Mouse (Mus musculus) small intestine, adult 2 months (tissue): ENCODE results near the gene Srek1ip1. TPM values are rescaled to one million over a fixed set of nuclear protein-coding genes. Genes with fewer than 3 reads are reported as not detected.

Source experiments
- H3K27ac ChIP-seq: fragments of 200-500 bp; 2 replicates; pipeline ENCODE4 v1.5.1; 2012; ENCODE audit warnings: low read depth, low read length, control low read depth, inconsistent platforms; ENCODE audit not compliant: insufficient read depth
- H3K27me3 ChIP-seq: fragments of 200-500 bp; 2 replicates; pipeline ENCODE4 v1.6.1; 2012; ENCODE audit warnings: mild to moderate bottlenecking, moderate library complexity, low read length, inconsistent platforms; ENCODE audit not compliant: control insufficient read depth, insufficient read depth
- H3K36me3 ChIP-seq: fragments of 200-500 bp; 2 replicates; pipeline ENCODE4 v1.6.1; 2012; ENCODE audit warnings: mild to moderate bottlenecking, low read length, control low read depth, inconsistent platforms; ENCODE audit not compliant: control insufficient read depth, insufficient read depth
- H3K4me1 ChIP-seq: fragments of 200-500 bp; 2 replicates; pipeline ENCODE4 v1.6.1; 2012; ENCODE audit warnings: low read length, inconsistent platforms, mixed read lengths; ENCODE audit not compliant: control insufficient read depth, insufficient read depth, insufficient read length
- H3K4me3 ChIP-seq: fragments of 200-500 bp; 2 replicates; pipeline ENCODE4 v1.5.1; 2012; ENCODE audit warnings: low read depth, mild to moderate bottlenecking, control low read depth, inconsistent platforms, low read length, moderate library complexity
- CTCF ChIP-seq: fragments of 200-500 bp; IDR thresholded peaks from 2 replicates; pipeline ENCODE4 v1.5.1; 2012; ENCODE audit warnings: low read depth, mild to moderate bottlenecking, control low read depth, inconsistent platforms, low read length, moderate library complexity, mixed read lengths; ENCODE audit not compliant: insufficient replicate concordance, insufficient read length; ENCODE audit errors: extremely low read depth
- POLR2A ChIP-seq: fragments of 200-500 bp; IDR thresholded peaks from 2 replicates; pipeline ENCODE4 v1.6.1; 2012; ENCODE audit warnings: low read depth, mild to moderate bottlenecking, control low read depth, inconsistent platforms, low read length, moderate library complexity
- WGBS: fragments of 180-500 bp; shearing (Covaris S2); methylation state at CpG from one replicate; pipeline ENCODE4 v1.1.7; 2018; 5-methylcytosine and 5-hydroxymethylcytosine counted together
- polyA plus RNA-seq: library from polyadenylated mRNA; depleted of rRNA; stranded (reverse); fragments of >200 nt; gene quantifications from 2 replicates; pipeline ENCODE4 v1.2.3, GENCODE M21; 2012

The Srek1ip1 gene
- polyA plus RNA-seq, 1 experiment = 4.0 TPM

GRCm38 (mm10) chr13:104816635-104817571 is 24.6 kb downstream of the Srek1ip1 start, which contains the start of gene Cwc27:
TSS of gene Cwc27 (minus strand) at chr13:104817142.
- H3K4me3 ChIP-seq = peak within 1 kb of the TSS; percentile 96
- H3K4me1 ChIP-seq = no peaks in the 10 kb centered on the region; the same call in 1 of the 2 replicates
- TF ChIP-seq POLR2A = peak; percentile 44; the same call in 1 of the 2 replicates
- no peak for TF ChIP-seq CTCF
- under 1% methylated on average over 50 of the region's 50 CpGs for WGBS
- H3K27me3 ChIP-seq = no peaks in the 10 kb centered on the region
- H3K27ac ChIP-seq = peak within 1 kb of the TSS; percentile 78
- H3K36me3 ChIP-seq = no peaks in the 10 kb centered on the region

GRCm38 (mm10) chr13:104817696-104818095 is 25.4 kb downstream of the Srek1ip1 start:
- H3K27ac ChIP-seq = peak overlapping the region; percentile 78
- 10% methylated on average over 12 of the region's 12 CpGs for WGBS
- no peaks in the 10 kb centered on the region for H3K27me3 ChIP-seq
- H3K4me1 ChIP-seq = no peaks in the 10 kb centered on the region; the same call in 1 of the 2 replicates
- no peaks in the 10 kb centered on the region for H3K36me3 ChIP-seq
- peak overlapping the region; percentile 41 for H3K4me3 ChIP-seq
- TF ChIP-seq POLR2A (no peak), CTCF (no peak)

GRCm38 (mm10) chr13:104821192-104821591 is 28.9 kb downstream of the Srek1ip1 start:
- Histone ChIP-seq H3K27me3 (no peaks in the 10 kb centered on the region), H3K4me3 (no peak overlapping the region), H3K27ac (no peak overlapping the region), H3K4me1 (no peaks in the 10 kb centered on the region; the same call in 1 of the 2 replicates), H3K36me3 (no peaks in the 10 kb centered on the region)
- no peak for TF ChIP-seq POLR2A
- TF ChIP-seq CTCF = no peak

GRCm38 (mm10) chr13:104821908-104822307 is 29.6 kb downstream of the Srek1ip1 start:
- no peak for TF ChIP-seq POLR2A
- TF ChIP-seq CTCF = no peak
- WGBS = 95% methylated on average over 1 of the region's 1 CpGs

GRCm38 (mm10) chr13:104822411-104822838 is 30.1 kb downstream of the Srek1ip1 start:
- 60% methylated on average over 8 of the region's 8 CpGs for WGBS
- H3K4me1 ChIP-seq = no peaks in the 10 kb centered on the region; the same call in 1 of the 2 replicates
- H3K4me3 ChIP-seq = no peak overlapping the region
- H3K36me3 ChIP-seq = peaks cover 5% of the 10 kb centered on the region
- TF ChIP-seq CTCF (no peak), POLR2A (no peak)
- H3K27ac ChIP-seq = no peak overlapping the region
- H3K27me3 ChIP-seq = no peaks in the 10 kb centered on the region

More at GRCm38 (mm10) chr13:104821908-104822307, 29.6 kb downstream of the Srek1ip1 start:
- H3K36me3 ChIP-seq = peaks cover under 1% of the 10 kb centered on the region; the same call in 1 of the 2 replicates
- no peaks in the 10 kb centered on the region for H3K27me3 ChIP-seq
- H3K4me1 ChIP-seq = no peaks in the 10 kb centered on the region; the same call in 1 of the 2 replicates
- H3K4me3 ChIP-seq = no peak overlapping the region
- no peak overlapping the region for H3K27ac ChIP-seq

- no peak for TF ChIP-seq CTCF
- TF ChIP-seq POLR2A = no peak
- Histone ChIP-seq H3K4me3 (no peak overlapping the region), H3K4me1 (no peaks in the 10 kb centered on the region; the same call in 1 of the 2 replicates), H3K27ac (no peak overlapping the region), H3K36me3 (peaks cover 23% of the 10 kb centered on the region), H3K27me3 (no peaks in the 10 kb centered on the region)
- WGBS = 85% methylated on average over 2 of the region's 2 CpGs
Observed at GRCm38 (mm10) chr13:104825470-104825869, 33.2 kb downstream of the Srek1ip1 start.

- TF ChIP-seq POLR2A = no peak
- no peak for TF ChIP-seq CTCF
- H3K27ac ChIP-seq = no peak overlapping the region
- H3K27me3 ChIP-seq = no peaks in the 10 kb centered on the region
- 94% methylated on average over 13 of the region's 13 CpGs for WGBS
- peaks cover 50% of the 10 kb centered on the region for H3K36me3 ChIP-seq
- H3K4me3 ChIP-seq = no peak overlapping the region
- no peaks in the 10 kb centered on the region for H3K4me1 ChIP-seq
Observed at GRCm38 (mm10) chr13:104832811-104833210, 40.5 kb downstream of the Srek1ip1 start.

GRCm38 (mm10) chr13:104837628-104838027 is 45.3 kb downstream of the Srek1ip1 start:
- no peaks in the 10 kb centered on the region for H3K27me3 ChIP-seq
- H3K4me3 ChIP-seq = no peak overlapping the region
- H3K4me1 ChIP-seq = no peaks in the 10 kb centered on the region
- peaks cover 37% of the 10 kb centered on the region for H3K36me3 ChIP-seq
- TF ChIP-seq POLR2A = no peak
- no peak for TF ChIP-seq CTCF
- no peak overlapping the region for H3K27ac ChIP-seq
- 77% methylated on average over 7 of the region's 7 CpGs for WGBS
